Mouse (Mus musculus): ENCODE data around the gene Cyfip2. TPM values are rescaled to one million over a fixed set of nuclear protein-coding genes. Genes with fewer than 3 reads are reported as not detected.

Cyfip2 gene
- polyA plus RNA-seq, 1 experiment from 2014 or later: 17.7 TPM

DNA sequence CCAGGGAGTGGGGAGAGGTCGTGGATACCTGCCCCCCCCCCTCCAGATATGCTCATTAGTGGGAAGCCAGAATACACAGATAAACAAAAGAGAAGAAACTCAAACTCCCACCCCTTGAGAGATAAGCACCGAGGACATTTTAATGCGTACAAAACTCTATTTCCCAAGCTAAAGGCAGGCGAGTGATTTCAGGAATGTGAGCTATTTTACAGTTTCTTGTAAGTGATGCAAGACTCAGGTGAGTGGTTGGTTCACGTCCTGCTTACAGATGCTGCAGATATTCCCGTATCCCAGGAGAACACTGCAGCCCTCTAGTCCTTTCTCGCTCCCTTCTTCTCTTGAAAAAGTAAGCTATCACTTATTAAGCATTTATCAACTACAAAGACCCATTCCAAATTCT lies 66.3 kb downstream of the Cyfip2 start:
- H3K9me3 ChIP-seq (ENCODE audit: low read length): no peaks in the 10 kb centered on the region
- no peak overlapping the region for H3K4me3 ChIP-seq (ENCODE audit: low read length)
- no peak overlapping the region for H3K9ac ChIP-seq (replicated peaks; ENCODE audit: low read length)
- no peaks in the 10 kb centered on the region for H3K27me3 ChIP-seq (ENCODE audit: insufficient read depth, low read length)
- H3K4me2 ChIP-seq (replicated peaks; ENCODE audit: low read depth, low read length): no peak overlapping the region
- no peaks in the 10 kb centered on the region for H3K4me1 ChIP-seq (ENCODE audit: insufficient read depth, low read length)
- ATAC-seq (ENCODE audit: low FRiP score, low TSS enrichment): no peak
- 75% methylated on average over 7 of the region's 7 CpGs for WGBS
- H3K27ac ChIP-seq (ENCODE audit: low read length): no peak overlapping the region
- no peaks in the 10 kb centered on the region for H3K36me3 ChIP-seq (ENCODE audit: insufficient read depth, low read length)

DNA sequence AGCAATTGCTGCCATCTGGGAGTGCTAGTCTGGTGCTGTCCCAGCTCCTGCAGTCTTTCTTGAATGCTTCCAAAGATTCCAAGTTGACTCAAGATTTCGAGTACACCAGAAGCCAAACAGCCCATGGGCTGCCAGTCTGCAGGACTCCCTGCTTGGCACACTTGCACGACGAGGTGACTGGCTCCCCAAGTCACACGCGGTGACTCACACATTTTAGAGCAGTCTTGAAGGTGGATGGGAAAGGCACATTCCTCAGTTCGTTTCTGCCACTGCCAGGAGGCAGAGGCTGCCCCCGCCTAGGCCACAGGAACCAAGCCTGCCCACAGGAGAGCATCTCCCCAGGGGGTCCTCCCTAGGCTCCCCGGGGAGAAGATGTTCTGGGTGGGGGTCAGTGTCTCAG lies 66.7 kb downstream of the Cyfip2 start:
- Histone ChIP-seq H3K4me3 (ENCODE audit: low read length) (no peak overlapping the region), H3K27me3 (ENCODE audit: insufficient read depth, low read length) (no peaks in the 10 kb centered on the region), H3K4me1 (ENCODE audit: insufficient read depth, low read length) (no peaks in the 10 kb centered on the region), H3K9ac (replicated peaks; ENCODE audit: low read length) (no peak overlapping the region), H3K4me2 (replicated peaks; ENCODE audit: low read depth, low read length) (no peak overlapping the region), H3K9me3 (ENCODE audit: low read length) (no peaks in the 10 kb centered on the region), H3K36me3 (ENCODE audit: insufficient read depth, low read length) (no peaks in the 10 kb centered on the region; the same call in 1 of the 2 replicates), H3K27ac (ENCODE audit: low read length) (no peak overlapping the region)
- ATAC-seq (ENCODE audit: low FRiP score, low TSS enrichment): no peak
- WGBS: 76% methylated on average over 8 of the region's 8 CpGs

DNA sequence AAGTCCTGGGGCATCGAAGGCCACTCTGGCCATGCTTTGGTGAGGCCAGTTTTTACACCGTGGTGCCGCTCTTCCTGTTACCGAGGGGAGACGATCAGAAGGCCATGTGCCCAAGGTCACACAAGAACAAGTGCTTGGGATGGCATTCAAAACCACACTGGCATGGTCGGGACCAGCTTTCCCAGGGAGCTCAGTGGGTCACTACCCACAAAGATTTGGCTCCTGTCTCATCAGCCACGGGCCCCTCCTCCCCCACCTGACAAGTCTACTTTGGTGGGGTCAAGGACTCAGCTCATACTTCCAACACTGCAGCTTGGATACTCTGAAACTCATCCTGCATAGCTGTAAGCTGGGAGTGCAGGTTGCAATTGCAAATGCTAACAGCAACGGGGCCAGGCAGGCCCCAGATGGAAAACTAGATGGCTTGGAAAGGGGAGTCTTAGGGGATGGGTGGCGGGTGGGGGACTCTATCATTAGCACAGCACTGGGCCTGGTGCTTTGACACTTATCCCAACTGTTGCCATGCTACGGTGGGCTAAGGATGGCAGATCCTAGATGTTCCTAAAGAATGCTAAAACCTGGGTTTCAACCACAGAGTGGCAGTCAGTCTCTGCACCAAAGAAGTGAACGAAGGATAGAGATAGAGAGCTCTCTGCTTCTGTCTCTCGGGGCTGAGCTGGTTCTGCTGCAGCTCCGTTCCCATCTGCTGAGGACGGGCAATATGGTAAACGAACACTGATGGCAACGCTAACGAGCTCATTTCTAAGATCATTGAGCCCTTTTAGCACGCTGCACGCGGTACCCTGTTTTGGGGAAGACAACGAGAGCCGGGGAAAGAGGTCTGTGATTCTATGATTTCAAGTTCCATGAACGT lies 67.7 kb downstream of the Cyfip2 start:
- no peaks in the 10 kb centered on the region for H3K27me3 ChIP-seq (ENCODE audit: insufficient read depth, low read length)
- H3K4me2 ChIP-seq (replicated peaks; ENCODE audit: low read depth, low read length): no peak overlapping the region
- no peaks in the 10 kb centered on the region for H3K4me1 ChIP-seq (ENCODE audit: insufficient read depth, low read length)
- H3K9me3 ChIP-seq (ENCODE audit: low read length): no peaks in the 10 kb centered on the region
- H3K27ac ChIP-seq (ENCODE audit: low read length): no peak overlapping the region
- no peak for ATAC-seq (ENCODE audit: low FRiP score, low TSS enrichment)
- 89% methylated on average over 23 of the region's 23 CpGs for WGBS
- no peak overlapping the region for H3K4me3 ChIP-seq (ENCODE audit: low read length)
- H3K36me3 ChIP-seq (ENCODE audit: insufficient read depth, low read length): no peaks in the 10 kb centered on the region; the same call in 1 of the 2 replicates
- H3K9ac ChIP-seq (replicated peaks; ENCODE audit: low read length): no peak overlapping the region

DNA sequence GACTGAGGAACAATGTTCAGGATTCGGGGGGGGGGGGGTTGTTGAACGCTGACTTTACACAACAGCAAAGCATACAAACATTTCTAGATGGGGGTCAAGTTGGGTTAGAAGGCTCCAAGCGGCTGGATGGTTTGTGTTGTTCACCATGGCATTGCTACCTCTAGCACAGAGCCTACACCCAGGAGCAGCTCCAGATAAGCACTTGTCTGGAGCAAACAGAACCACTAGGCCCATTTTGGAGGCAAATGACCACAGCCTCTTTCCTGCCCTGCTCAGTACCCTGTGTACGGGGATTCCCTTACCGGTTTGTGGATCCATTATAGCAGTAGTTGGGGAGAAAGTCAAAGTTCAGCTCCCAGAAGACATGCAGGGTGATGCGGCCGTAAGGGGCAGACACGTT lies 70.7 kb downstream of the Cyfip2 start:
- Histone ChIP-seq H3K27me3 (ENCODE audit: insufficient read depth, low read length) (no peaks in the 10 kb centered on the region), H3K27ac (ENCODE audit: low read length) (no peak overlapping the region), H3K4me3 (ENCODE audit: low read length) (no peak overlapping the region), H3K9ac (replicated peaks; ENCODE audit: low read length) (no peak overlapping the region), H3K4me2 (replicated peaks; ENCODE audit: low read depth, low read length) (no peak overlapping the region), H3K36me3 (ENCODE audit: insufficient read depth, low read length) (no peaks in the 10 kb centered on the region; the same call in 1 of the 2 replicates), H3K9me3 (ENCODE audit: low read length) (no peaks in the 10 kb centered on the region), H3K4me1 (ENCODE audit: insufficient read depth, low read length) (no peaks in the 10 kb centered on the region)
- ATAC-seq (ENCODE audit: low FRiP score, low TSS enrichment): no peak
- 87% methylated on average over 8 of the region's 8 CpGs for WGBS

DNA sequence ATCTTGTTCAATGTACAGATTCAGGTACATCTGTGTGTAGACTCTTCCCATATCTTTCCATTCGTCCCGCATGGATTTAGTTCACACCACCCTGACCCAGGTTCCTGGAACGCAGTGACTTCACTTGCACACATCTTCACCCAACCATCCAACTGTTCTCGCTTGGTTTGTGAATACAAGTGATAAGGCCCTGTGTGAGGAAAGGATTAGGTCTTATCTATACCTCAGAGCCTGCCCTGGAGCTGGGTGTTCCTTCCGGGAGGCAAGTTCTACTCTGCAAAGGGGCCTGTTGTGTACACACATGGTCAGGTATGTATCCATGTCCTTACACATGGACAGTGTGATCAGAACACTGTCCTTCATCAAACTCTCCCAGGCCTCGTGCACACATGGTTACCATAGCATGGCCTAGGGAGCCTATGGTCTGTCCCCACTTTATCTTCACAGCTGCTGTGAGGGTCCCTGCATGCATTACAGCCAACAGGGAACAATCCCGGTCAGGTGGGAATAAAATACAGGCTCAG lies 71.4 kb downstream of the Cyfip2 start:
- H3K4me1 ChIP-seq (ENCODE audit: insufficient read depth, low read length): no peaks in the 10 kb centered on the region
- no peak overlapping the region for H3K4me3 ChIP-seq (ENCODE audit: low read length)
- 90% methylated on average over 7 of the region's 7 CpGs for WGBS
- no peak for ATAC-seq (ENCODE audit: low FRiP score, low TSS enrichment)
- no peak overlapping the region for H3K9ac ChIP-seq (replicated peaks; ENCODE audit: low read length)
- no peak overlapping the region for H3K27ac ChIP-seq (ENCODE audit: low read length)
- no peaks in the 10 kb centered on the region for H3K9me3 ChIP-seq (ENCODE audit: low read length)
- no peaks in the 10 kb centered on the region for H3K27me3 ChIP-seq (ENCODE audit: insufficient read depth, low read length)
- H3K36me3 ChIP-seq (ENCODE audit: insufficient read depth, low read length): no peaks in the 10 kb centered on the region; the same call in 1 of the 2 replicates
- H3K4me2 ChIP-seq (replicated peaks; ENCODE audit: low read depth, low read length): no peak overlapping the region

DNA sequence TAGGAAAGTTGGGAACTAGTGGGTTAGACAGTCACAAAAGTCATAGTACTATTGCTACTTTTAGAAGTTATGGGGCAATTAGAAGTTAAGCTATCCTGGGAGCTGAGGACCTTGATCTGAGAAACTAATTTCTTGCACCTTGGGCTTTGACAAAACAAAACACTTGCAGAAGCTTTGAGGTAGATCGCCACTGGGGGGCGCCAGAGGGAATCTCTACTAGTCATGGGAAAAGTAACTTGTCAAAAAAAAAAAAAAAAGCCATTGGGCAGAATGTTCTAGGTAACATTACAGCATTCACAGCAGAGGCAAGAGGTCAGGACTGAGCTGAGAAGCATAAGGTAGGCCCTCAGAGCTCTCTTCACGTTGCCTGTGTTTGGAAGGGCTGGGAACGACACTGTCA lies 75.7 kb downstream of the Cyfip2 start:
- no peak for ATAC-seq (ENCODE audit: low FRiP score, low TSS enrichment)
- Histone ChIP-seq H3K36me3 (ENCODE audit: insufficient read depth, low read length) (no peaks in the 10 kb centered on the region; the same call in 1 of the 2 replicates), H3K9me3 (ENCODE audit: low read length) (no peaks in the 10 kb centered on the region), H3K27me3 (ENCODE audit: insufficient read depth, low read length) (no peaks in the 10 kb centered on the region), H3K4me3 (ENCODE audit: low read length) (no peak overlapping the region), H3K4me1 (ENCODE audit: insufficient read depth, low read length) (no peaks in the 10 kb centered on the region), H3K9ac (replicated peaks; ENCODE audit: low read length) (no peak overlapping the region), H3K27ac (ENCODE audit: low read length) (no peak overlapping the region), H3K4me2 (replicated peaks; ENCODE audit: low read depth, low read length) (no peak overlapping the region)
- WGBS: 41% methylated on average over 4 of the region's 4 CpGs

DNA sequence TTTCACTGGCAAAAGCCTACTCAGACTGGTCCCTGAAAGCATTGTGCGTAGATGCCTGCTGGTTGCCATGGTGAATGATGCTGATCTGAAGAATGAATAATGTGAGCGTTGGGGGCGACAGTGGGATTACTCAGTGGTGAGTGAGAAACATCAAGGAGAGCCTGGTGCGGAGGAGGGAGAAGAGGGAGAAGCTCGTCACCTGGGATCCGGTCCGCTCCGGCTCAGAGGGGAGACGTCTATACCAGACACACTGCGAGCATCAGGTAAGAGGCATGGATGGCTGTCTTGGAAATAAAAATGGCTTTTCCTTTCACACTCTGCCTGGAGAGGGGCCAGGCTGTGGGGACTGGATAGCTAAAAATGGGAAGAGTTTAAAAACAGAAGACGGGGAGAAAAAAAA lies 77.3 kb downstream of the Cyfip2 start, which contains the start of gene Fndc9:
Fndc9 (plus strand) TSS at position 198 of the 400 bp plus-strand sequence.
- H3K27ac ChIP-seq (ENCODE audit: low read length): no peak within 1 kb of the TSS
- no peak within 1 kb of the TSS for H3K4me3 ChIP-seq (ENCODE audit: low read length)
- no peak for ATAC-seq (ENCODE audit: low FRiP score, low TSS enrichment)
- H3K4me1 ChIP-seq (ENCODE audit: insufficient read depth, low read length): no peaks in the 10 kb centered on the region
- WGBS: 80% methylated on average over 11 of the region's 11 CpGs
- H3K9me3 ChIP-seq (ENCODE audit: low read length): no peaks in the 10 kb centered on the region
- H3K36me3 ChIP-seq (ENCODE audit: insufficient read depth, low read length): no peaks in the 10 kb centered on the region
- no peaks in the 10 kb centered on the region for H3K27me3 ChIP-seq (ENCODE audit: insufficient read depth, low read length)
- no peak within 1 kb of the TSS for H3K4me2 ChIP-seq (replicated peaks; ENCODE audit: low read depth, low read length)
- H3K9ac ChIP-seq (replicated peaks; ENCODE audit: low read length): no peak within 1 kb of the TSS

DNA sequence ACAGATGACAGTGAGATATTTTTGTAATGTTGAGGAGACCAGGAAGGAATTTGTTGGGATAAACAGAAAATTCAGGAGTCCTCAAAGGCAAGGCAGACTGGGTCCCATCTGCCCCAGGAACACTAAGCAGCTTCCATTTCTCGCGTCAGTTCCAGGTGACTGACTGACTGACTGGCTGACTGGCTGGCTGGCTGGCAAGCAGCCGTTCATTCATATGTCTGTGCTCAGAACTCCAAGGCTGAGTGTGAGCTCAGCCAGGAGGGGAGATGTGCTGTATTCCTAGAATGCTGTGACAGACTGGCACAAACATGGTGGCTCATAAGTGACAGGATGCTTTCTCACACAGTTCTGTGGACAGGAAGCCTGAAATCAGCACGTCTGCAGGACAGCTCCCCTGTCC lies 78.7 kb downstream of the Cyfip2 start:
- Histone ChIP-seq H3K27me3 (ENCODE audit: insufficient read depth, low read length) (no peaks in the 10 kb centered on the region), H3K27ac (ENCODE audit: low read length) (no peak overlapping the region), H3K36me3 (ENCODE audit: insufficient read depth, low read length) (no peaks in the 10 kb centered on the region), H3K4me2 (replicated peaks; ENCODE audit: low read depth, low read length) (no peak overlapping the region), H3K9ac (replicated peaks; ENCODE audit: low read length) (no peak overlapping the region), H3K4me3 (ENCODE audit: low read length) (no peak overlapping the region), H3K4me1 (ENCODE audit: insufficient read depth, low read length) (no peaks in the 10 kb centered on the region), H3K9me3 (ENCODE audit: low read length) (no peaks in the 10 kb centered on the region)
- 67% methylated on average over 4 of the region's 4 CpGs for WGBS
- ATAC-seq (ENCODE audit: low FRiP score, low TSS enrichment): no peak

DNA sequence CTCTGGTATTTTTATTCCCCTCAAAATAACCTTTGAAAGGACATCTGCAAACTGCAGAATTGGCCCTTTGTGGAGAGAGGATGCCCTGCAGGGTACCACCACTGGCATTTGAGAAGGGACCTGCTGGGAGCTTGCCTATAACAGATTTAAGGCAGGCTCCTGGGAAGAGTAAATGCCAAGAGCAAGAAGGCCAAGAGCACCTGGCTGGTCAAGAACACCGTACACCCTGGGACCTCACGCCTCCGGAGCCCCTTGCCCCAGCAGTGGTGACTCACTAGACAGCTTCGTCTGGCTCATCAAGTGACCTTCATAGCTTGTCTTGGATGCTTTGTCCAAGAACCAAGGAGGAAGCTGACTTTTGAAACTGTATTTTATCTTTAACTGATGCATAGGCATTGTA lies 79.9 kb downstream of the Cyfip2 start:
- Histone ChIP-seq H3K27ac (ENCODE audit: low read length) (no peak overlapping the region), H3K36me3 (ENCODE audit: insufficient read depth, low read length) (no peaks in the 10 kb centered on the region), H3K9me3 (ENCODE audit: low read length) (no peaks in the 10 kb centered on the region), H3K4me3 (ENCODE audit: low read length) (no peak overlapping the region), H3K4me1 (ENCODE audit: insufficient read depth, low read length) (no peaks in the 10 kb centered on the region), H3K9ac (replicated peaks; ENCODE audit: low read length) (no peak overlapping the region), H3K4me2 (replicated peaks; ENCODE audit: low read depth, low read length) (no peak overlapping the region), H3K27me3 (ENCODE audit: insufficient read depth, low read length) (no peaks in the 10 kb centered on the region)
- no peak for ATAC-seq (ENCODE audit: low FRiP score, low TSS enrichment)
- 89% methylated on average over 4 of the region's 4 CpGs for WGBS

DNA sequence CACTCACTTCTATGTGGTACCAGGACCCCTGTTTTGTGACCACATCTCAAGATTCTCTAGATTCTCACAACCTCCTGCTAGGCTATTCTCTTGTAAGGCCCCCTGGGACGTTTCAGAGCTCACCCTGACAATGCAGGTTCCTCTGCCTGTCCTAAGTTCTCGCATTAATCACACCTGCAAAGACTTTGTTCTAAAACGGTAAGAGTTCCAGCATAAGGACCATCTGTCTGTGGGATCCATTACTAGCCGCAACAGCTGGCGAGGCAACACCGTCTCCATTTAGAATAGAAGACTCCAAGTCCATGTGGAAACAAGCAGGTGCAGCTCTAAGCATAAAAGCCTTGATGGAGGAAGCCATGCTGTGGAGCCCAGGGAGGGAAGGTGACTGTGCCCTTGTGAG lies 82.5 kb downstream of the Cyfip2 start:
- H3K36me3 ChIP-seq (ENCODE audit: insufficient read depth, low read length): no peaks in the 10 kb centered on the region
- H3K9ac ChIP-seq (replicated peaks; ENCODE audit: low read length): no peak overlapping the region
- no peak overlapping the region for H3K4me2 ChIP-seq (replicated peaks; ENCODE audit: low read depth, low read length)
- no peaks in the 10 kb centered on the region for H3K4me1 ChIP-seq (ENCODE audit: insufficient read depth, low read length)
- no peaks in the 10 kb centered on the region for H3K9me3 ChIP-seq (ENCODE audit: low read length)
- no peak for ATAC-seq (ENCODE audit: low FRiP score, low TSS enrichment)
- WGBS: 77% methylated on average over 6 of the region's 6 CpGs
- H3K27ac ChIP-seq (ENCODE audit: low read length): no peak overlapping the region
- H3K27me3 ChIP-seq (ENCODE audit: insufficient read depth, low read length): no peaks in the 10 kb centered on the region
- no peak overlapping the region for H3K4me3 ChIP-seq (ENCODE audit: low read length)
